Mouse (Mus musculus): ENCODE measurements around the gene Cdh13. TPM values are rescaled to one million over a fixed set of nuclear protein-coding genes. Genes with fewer than 3 reads are reported as not detected.

The Cdh13 gene
- total RNA-seq, 4 experiments from 2014 or later = 74.1 to 101 (median 94.7) TPM

DNA sequence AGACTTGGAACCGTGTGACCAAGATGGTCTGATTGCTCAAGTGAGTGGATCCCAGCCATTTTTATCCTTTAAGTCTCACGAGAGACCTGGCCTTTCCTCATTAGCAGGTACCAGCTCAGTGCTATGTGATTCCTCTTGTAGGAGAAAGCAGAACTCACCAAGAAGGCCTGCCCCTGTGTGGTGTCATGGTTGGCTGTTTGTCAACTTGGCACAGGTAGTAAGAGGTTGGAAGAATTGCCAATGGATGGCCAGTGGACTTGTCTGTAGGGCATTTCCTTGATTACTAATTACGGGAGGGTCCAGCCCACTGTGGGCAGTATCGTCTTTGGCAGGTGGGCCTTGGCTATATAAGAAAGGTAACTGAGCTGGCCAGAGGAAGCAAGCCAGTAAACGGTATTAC is 281.7 kb downstream of the Cdh13 start:
- no peak for DNase-seq (ENCODE audit: low spot score in 2 of 2)

DNA sequence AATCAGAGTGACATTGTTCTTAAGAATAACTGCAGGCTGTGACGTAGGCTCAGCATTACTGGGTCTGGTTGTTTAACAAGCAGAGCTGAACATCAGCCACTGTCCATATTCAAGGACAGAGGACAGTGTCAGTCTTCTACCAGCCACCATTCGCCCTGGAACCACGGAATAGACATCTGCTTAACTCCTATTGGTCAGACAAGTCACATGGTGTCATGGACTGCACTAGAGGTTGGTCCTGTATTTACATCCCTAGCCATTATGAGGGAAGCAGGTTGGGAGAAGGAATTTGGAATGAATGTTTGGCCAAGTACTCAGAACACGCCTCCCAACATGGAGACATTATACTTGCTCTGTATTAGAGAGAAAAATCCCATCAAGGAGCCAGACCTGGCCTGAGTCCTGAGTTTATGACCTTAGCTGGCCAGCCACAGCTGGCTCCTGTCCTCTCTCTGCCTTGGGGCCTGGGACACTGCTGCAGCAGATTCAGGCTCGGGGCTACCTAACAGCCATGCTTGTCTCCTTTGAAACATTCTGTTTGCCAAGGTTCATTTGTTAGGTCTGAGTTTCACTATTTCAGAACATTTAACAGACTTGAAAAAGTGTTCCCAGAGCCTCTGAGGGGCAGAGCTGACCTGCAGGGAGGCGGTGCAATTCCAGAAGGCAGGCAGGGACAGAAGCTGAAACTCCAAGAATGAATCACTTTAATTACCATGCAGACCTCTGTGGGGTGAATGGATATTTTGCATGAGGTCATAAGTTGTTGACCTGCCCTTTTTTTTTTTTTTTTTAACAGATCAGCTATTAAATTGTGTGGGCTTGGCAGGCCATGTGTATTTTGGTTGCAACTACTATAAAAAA is 282.6 kb downstream of the Cdh13 start:
- no peak for DNase-seq (ENCODE audit: low spot score in 2 of 2)

DNA sequence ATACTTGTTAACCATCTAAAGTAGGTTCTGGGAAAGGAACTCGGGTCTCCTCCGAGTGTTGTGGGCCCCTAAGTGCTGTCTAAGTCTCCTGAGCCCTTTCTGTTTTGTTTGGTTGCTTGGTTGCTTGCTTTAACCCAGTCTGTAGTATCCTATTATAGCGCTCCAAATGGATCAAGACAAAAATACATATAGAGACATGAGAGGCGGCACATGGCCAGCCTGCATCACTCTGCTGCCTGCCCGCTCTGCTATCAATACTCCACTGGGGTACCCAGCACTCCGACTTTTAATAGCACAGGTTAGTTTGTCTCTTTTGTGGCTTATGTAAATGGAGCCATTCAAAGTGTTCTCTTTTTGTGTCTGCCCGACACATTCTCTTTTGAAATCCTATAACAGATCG is 285.8 kb downstream of the Cdh13 start:
- no peak for DNase-seq (ENCODE audit: low spot score in 2 of 2)

DNA sequence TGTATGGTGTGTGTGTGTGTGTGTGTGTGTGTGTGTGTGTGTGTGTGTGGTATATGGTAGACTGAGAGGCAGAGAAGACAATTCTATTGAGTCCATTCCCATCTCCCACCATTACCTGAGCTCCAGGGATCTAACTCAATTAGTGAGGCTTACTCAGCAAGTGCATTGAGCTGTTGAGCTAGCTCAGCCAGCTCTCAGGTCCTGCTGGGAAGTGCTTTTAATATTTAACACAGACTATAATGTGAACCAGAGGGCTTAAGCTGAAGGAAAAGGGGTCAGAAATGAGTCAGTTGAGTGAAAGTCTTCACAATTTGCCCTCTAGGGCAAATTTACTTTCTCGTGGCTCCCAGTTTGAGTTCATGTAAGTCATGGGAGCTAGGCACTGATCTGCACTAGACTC is 297.7 kb downstream of the Cdh13 start:
- DNase-seq (ENCODE audit: low spot score in 2 of 2) = no peak

DNA sequence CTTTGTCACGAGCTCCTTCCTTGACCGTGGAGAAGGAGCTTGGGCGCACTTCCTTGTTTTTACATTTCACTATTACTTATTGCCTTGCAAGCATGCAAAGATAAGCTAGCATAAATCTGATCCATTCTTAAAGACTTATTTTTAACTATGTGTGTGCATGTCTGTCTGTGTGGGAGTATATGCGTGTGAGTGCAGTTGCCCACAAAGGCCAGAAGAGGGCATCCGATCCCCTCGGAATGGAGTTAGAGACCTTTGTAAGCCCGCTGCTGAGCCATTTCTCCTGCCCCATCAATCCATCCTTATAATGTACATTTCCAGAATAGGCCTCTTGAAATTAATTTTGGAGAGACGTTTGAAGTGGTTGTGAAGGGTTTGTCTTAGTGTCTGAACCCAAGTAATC is 298.7 kb downstream of the Cdh13 start:
- DNase-seq (ENCODE audit: low spot score in 2 of 2) = no peak

DNA sequence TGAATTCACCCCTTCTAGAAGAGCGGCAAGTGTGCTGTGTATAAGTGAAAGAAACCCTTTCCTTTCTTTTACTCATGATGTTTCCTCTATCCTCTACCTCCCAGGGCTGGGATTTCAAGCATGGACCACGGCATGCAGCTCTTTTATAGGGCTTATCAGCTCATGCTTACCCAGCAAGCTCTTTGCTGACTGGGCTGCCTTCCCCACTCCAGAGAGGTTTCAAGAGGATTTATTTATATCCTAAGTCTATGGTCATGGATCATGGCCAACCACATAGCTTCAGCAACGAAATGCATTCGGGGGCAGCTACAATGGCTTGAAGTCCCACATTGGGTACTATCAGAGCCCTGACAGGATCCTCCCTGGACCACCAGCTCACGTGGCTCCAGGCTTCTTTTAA is 304.4 kb downstream of the Cdh13 start:
- no peak for DNase-seq (ENCODE audit: low spot score in 2 of 2)

DNA sequence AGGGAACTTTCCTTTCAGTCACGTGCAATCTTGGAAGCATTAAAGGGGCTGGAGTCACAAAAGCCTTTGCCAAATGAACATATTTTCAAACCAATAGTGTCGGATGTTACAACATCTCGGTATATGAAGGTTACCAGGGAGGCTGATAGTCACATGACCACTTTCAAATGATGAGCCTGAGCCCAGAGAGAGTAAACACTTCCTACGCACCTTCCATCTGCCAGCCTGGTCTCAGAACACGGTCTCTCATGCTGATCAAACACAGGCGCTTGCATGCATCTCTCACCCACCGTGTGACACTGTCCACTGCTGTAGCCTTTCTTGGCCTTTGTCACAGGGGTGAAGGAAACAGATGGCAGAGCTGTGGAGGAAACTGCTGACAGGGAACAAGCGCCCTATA is 313.3 kb downstream of the Cdh13 start:
- DNase-seq (ENCODE audit: low spot score in 2 of 2) = no peak

DNA sequence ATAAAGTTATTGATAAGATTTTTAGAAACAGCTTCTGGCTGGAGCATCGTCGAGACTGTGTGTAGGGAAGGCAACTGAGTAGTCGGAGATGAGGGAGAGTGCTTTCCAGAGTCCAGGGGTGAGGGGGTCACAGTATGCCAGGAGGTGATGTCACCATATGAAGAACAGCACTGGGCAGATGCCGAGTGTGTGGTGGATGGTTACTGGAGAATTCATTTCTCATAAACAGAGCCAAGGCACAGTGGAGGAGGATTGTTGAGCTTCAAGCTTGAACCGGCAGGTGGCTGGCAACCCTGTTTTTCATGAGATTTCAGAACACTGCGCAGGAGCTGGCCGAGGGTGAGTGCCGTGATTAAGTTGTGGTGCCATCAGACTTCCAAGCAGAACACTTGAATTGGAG is 317.8 kb downstream of the Cdh13 start:
- DNase-seq (ENCODE audit: low spot score in 2 of 2) = no peak

DNA sequence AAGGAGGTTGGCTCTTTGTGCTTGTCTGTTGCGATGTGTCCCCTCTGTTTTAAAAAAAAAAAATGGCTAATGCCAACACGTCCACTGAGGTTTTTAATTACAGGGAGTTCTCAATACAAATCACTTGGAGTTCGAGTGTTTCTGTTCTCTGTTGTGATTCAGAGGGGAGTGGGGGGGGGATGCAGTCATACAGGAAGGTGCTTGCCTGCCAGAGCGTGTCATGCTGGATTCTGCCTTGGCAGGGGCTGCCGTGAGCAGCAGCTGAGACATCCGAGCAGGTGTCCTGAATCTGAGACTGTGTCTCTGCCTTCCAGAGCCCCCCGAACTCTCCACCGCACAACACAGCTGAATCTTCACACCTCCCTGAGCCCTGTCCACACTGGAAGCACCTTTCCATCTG is 318.5 kb downstream of the Cdh13 start:
- no peak for DNase-seq (ENCODE audit: low spot score in 2 of 2)

DNA sequence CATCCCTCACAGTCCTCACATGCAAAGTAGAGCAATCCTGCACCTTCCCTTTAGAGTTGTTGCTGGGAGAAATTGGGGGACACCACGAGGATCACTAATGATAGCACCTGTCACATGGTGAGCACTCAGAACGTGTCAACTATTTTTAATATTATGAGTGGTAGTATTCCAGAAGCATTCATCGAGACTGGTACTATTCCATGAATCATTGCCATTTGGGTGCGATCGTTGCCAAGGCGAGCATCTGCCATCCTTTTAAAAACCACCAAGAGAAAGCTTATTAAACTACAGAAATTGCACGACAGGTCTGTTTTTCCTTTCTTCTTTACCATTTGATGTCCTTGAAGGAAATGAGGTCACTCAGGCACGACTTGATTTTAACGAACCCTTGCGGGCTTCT is 328.0 kb downstream of the Cdh13 start:
- DNase-seq (ENCODE audit: low spot score in 2 of 2) = no peak

DNA sequence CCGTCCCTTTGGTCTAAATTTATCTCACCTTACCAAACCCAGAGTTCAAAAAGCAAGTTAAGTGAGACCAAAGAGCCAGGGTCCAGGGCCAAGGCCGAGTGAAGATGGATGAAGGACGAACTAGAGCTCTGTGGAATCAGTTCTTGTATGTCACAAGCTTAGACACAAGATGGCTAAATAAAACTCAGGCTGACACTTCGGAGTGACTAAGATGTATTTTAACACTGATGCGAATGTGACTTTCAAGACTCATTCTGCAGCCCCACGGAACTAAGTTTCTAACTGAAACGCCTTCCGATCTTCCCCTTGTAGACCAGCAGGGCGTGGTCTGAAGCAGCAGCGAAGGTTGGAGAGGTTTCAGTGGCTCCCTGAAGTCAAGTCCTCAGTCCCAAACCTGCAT is 334.7 kb downstream of the Cdh13 start:
- no peak for DNase-seq (ENCODE audit: low spot score in 2 of 2)

DNA sequence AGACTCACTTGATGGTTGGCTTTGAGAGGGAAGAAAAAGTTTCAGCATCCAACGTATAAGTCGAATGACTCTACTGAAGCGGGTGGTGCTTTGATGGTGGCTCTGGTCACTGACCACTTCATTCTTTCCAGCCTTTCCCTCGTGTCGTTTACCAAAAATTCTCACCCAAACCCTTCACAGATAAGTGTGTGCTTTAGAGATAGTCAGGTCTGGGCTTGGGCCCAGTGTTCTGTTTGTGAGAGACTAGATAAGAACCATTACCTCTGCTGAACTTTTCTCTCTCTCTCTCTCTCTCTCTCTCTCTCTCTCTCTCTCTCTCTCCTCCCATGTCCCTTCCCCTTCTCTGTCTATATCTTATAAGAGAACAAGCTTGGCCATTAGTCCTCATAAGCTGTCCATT is 342.9 kb downstream of the Cdh13 start:
- no peak for DNase-seq (ENCODE audit: low spot score in 2 of 2)

DNA sequence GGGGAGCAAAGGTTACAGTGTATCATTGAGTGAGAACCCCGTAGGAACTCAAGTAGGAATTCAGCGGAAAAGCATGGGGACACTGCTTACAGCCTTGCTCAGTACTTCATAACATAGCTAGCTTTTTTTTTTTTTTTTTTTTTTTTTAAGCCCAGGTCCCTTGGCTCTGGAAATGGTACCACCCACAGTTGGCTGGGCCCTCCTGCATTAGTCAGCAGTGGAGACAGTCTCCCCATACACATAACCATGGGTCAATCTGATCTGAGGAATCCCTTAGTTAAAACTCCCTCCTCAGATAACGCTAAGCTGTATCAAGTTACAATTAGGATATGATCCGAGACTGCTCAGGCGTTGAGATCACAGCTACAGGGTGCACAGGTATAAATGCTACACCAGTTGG is 344.2 kb downstream of the Cdh13 start:
- DNase-seq (ENCODE audit: low spot score in 2 of 2) = no peak

DNA sequence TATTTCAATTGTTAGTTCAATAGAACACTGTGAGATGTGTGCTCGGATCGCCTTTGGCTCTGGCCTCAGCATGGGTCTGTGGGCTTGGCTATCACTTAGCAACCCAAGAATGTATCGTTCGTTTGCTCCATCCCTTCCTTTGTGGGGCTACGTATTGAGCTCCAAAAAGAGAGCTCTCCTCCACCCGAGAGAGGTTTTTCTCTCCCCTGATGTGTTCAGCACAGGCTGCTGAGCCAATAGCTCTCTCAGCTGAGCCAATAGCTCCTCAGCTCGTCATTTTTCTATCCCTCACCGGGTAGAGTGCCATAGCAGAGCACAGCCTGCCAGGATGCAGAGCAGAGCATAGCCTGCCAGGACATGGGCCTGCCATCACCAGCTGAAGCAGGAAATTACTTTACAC is 345.2 kb downstream of the Cdh13 start:
- DNase-seq (ENCODE audit: low spot score in 2 of 2) = no peak

DNA sequence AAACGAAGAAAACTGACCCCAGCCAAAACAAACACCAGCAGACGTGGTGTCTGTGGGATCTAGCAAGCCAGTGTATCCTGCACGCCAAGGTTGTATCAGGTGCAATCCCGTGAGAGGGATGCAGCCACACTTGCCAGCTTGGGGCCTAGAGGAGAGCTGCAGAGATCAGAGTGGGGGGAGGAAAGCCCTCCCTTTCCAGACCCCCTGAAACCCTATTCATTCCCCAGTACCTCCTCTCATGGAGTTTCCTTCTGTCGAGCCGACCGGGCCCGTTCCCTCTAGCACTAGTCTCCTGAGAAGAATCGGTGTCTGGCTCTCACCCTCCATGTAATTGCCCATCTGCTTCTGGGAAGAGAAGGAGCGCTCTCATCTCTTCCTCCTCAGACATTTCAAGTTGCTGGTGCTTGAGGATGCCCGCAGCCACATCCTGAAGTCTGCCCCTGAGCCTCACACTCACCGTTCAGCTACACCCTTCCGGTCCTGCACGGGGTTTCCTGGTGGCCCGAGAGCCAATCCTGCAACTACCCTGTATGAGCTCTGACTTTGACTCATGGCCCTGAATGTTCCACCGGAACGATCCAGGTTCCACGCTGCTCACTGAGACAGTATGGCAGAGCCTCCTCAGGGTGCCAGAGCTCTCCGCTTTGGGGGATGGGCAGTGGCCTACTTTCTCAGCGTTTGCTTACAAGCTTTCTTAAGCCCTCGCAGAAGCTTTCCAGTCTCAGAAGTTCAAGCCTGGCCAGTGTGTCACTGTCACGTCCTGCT is 351.9 kb downstream of the Cdh13 start:
- DNase-seq (ENCODE audit: low spot score in 2 of 2) = no peak

DNA sequence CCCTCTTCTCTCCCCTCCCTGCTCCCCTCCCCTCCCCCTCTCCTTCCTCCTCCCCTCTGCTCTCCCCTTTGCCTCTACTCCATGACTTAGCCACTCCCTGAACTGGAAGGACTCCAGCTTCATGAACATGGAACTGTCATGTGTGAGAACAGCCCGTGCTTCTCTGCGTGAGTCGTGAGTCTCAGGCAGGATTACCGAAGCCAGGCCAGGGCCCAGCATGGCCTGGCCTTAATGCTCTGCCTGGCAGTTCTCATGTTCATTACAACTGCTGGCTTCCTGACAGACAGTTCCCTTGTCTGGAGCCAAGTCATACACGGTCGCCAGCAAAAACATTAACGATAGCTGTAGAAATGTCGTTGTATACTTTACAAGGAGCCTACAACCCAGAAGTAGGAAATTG is 356.1 kb downstream of the Cdh13 start:
- no peak for DNase-seq (ENCODE audit: low spot score in 2 of 2)

DNA sequence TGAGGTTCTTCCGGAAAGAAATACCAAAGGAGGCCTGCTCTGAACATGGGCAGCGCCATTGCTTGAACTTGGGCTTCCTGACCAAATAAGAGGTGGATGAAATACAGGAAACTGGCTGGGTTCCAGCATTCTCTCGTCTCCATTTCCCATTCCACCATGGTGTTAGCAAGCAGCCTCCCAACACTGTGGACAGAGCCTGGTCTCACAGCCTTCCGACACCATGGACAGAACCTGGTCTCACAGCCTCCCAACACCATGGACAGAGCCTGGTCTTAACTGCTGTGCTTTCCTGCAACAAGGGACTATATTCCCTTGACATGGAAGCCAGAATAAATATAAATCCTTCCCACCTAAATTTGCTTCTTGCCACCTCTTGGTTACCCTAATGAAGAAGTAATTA is 358.3 kb downstream of the Cdh13 start:
- DNase-seq (ENCODE audit: low spot score in 2 of 2) = no peak

DNA sequence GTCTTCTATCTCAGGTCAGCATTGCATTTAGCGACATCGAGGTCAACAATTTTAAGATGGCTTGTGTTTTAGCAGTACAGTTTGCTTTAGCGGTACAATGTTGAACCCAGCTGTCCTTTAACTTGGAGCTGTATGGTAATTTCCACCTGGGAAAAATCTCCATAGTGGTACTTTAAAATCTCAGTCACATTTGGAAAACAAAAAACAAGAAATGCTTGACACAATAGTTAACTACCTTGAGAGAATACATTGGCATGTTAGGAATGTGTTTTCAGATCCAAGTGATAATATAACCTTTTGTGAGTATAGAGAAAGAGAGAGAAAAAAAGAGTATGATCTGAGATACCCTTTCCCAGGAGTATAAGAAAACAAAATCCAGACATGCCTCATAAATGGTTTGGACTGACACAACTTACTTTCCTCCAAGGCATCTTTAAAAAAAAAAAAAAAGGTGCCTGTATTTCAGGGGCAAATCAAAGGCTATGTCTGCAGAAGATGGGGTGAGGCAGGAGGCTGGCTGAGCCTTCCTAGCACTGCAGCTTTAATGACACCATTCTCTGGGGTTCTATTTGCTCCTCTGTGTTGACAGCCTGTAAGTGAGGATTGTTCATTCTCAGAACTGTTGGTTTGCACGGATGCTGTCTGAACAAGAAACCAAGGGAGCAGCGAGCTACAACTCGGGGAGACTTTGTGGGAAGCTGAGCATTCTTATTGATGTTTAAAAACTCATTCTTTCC is 365.4 kb downstream of the Cdh13 start:
- no peak for DNase-seq (ENCODE audit: low spot score in 2 of 2)

DNA sequence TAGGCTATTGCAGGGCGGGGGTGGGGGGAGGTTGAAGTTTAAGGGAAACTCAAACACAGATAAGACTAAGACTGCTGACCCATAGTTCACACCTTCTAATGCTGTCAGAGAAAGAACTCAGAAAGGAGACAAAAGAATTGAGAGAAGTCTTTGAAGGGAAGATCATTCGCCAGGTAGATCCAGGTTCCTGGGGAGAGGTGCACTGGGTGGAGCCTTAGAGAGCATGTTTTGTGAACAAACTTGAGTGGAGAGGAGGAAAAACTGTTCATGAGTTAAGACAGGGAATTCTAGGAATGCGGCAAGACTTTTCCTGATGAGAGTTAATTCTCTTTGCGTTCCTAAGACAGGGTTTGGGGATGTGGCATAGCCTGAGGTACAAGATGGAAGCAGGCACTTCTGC is 366.4 kb downstream of the Cdh13 start:
- no peak for DNase-seq (ENCODE audit: low spot score in 2 of 2)

DNA sequence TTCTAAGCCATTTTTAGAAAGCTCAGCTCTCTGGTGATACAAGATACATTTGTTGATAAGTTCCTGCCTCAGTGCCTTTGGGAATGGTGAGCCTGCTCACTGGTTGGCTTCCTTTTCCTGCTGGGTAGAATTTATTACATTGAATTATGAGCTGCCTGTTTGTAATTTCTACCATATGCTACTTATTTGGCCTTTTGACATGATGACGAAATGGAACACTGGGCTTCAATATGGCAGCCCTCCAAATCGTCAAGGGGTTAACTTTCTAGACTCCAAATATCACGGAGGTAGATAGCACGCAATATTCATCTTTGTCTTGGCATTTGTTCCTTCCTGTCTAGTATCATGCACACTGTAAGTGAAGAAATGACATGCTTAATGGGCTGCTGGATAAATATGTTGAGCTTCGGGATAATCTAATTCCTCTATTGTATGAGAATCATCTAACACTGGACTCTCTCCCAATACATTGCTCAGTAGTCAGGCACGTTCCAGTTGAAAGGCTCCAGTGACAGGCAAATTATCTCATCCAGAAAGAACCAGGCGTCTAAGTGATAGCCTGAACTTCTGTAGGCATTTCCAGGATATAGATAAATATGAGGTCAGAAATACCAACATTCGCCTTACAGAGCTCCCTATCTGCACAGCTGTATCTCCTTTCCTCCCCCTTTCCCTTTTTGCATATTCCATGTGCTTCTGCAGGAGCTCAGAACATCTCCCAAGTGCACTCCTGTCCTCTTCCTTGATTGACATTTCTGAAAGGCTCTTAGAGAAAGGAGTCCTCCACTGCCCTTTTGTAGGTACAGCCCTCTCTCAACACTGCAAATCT is 378.7 kb downstream of the Cdh13 start:
- no peak for DNase-seq (ENCODE audit: low spot score in 2 of 2)

DNA sequence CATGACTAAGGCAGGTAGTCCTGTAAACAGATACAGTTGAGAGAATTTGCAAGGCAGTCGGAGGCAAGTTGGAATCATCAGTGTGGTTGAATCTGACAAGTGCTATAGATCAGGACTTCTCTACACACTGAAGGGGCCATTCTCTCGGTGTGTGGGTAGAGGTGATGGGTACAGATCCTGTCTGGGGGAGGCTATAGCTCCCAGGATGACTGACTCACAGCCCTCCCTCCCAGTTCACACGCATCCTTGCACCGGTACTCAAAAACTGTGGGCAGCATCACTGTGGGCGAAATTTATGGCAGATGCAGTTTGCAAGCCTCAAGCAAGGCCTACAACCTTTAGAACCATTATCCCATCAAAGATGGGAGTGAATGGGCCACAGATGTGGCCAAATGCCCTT is 381.5 kb downstream of the Cdh13 start:
- no peak for DNase-seq (ENCODE audit: low spot score in 2 of 2)

All from gastrocnemius, adult 8-10 months (tissue).